Mouse (Mus musculus): ENCODE measurements around the gene Vmp1. TPM values are rescaled to one million over a fixed set of nuclear protein-coding genes. Genes with fewer than 3 reads are reported as not detected.

The Vmp1 gene
- 47.4 TPM for total RNA-seq (2023)

GRCm38 (mm10) chr11:86683395-86684125, at the start of gene Vmp1, which contains the start of gene Ptrh2:
Gene Vmp1 (minus strand): TSS chr11:86683836.
Gene Ptrh2 (plus strand): TSS chr11:86683985.

GRCm38 (mm10) chr11:86544639-86545299, 138.9 kb downstream of the Vmp1 start, which contains the start of the genes Rps6kb1 and Tubd1:
Gene Rps6kb1 (minus strand): TSS chr11:86544805.
Gene Tubd1 (plus strand): TSS chr11:86544991.

Other genes starting within 250 kb of the Vmp1 start
- gene Rnft1, start 199.2 kb downstream of the Vmp1 start, total RNA-seq (2023) = 58.0 TPM
- 54.0 TPM for gene Rps6kb1, start 139.0 kb downstream of the Vmp1 start, total RNA-seq (2023)
- 8.0 TPM for gene Tubd1, start 138.8 kb downstream of the Vmp1 start, total RNA-seq (2023)
- 5.3 TPM for gene Ptrh2, start 149 bp upstream of the Vmp1 start, total RNA-seq (2023)
- gene Cltc, start 73.7 kb upstream of the Vmp1 start, total RNA-seq (2023) = 170 TPM
- gene Dhx40, start 123.9 kb upstream of the Vmp1 start, total RNA-seq (2023) = 79.3 TPM